Mouse (Mus musculus) liver, embryonic 14.5 days (tissue): Measurements from ENCODE around the gene Tnr.

ENCODE experiments used
- CTCF ChIP-seq: IDR thresholded peaks from 2 replicates; pipeline ENCODE4 v1.5.1; 2016; ENCODE audit warnings: antibody characterized with exemption, low read depth, control low read depth
- EP300 ChIP-seq: IDR thresholded peaks from 2 replicates; pipeline ENCODE4 v1.6.1; 2016; ENCODE audit warnings: antibody characterized with exemption, low read depth

- TF ChIP-seq CTCF, result no peak
- TF ChIP-seq EP300, result no peak
Measured at GRCm38 (mm10) chr1:159828531-159828930, 305.0 kb downstream of the Tnr start.
